Mouse (Mus musculus) embryonic facial prominence, embryonic 14.5 days (tissue): ENCODE results near the gene Bhlha9. TPM values are rescaled to one million over a fixed set of nuclear protein-coding genes. Genes with fewer than 3 reads are reported as not detected.
"Not testable (repeated sequence)": the region's sequence is repeated elsewhere in the genome, so short reads cannot be mapped to it uniquely, and the experiment has no call there.

Experiments used
- ATAC-seq: fragments of 200-750 bp; cut with Nextera tagmentation; 2 replicates; pipeline ENCODE4 v1.8.0; 2017; ENCODE audit warnings: low read depth, moderate number of reproducible peaks, moderate TSS enrichment
- DNase-seq: peaks from one replicate; pipeline ENCODE4 v3.0.0-alpha.2; 2015; ENCODE audit warnings: low spot score
- H3K27ac ChIP-seq: fragments of 300-500 bp; sonication (generic); replicated peaks from 2 replicates; pipeline ENCODE4 v1.5.1; 2014; ENCODE audit warnings: low read depth, mild to moderate bottlenecking, low read length, moderate library complexity
- H3K27me3 ChIP-seq: fragments of 300-500 bp; sonication (generic); replicated peaks from 2 replicates; pipeline ENCODE4 v1.6.1; 2014; ENCODE audit warnings: low read length; ENCODE audit not compliant: control insufficient read depth, insufficient read depth
- H3K36me3 ChIP-seq: fragments of 300-500 bp; sonication (generic); 2 replicates; pipeline ENCODE4 v1.6.1; 2014; ENCODE audit warnings: low read length, mixed read lengths; ENCODE audit not compliant: control insufficient read depth, insufficient read depth
- H3K4me1 ChIP-seq: fragments of 300-500 bp; sonication (generic); 2 replicates; pipeline ENCODE4 v1.6.1; 2014; ENCODE audit warnings: antibody characterized with exemption, low read length; ENCODE audit not compliant: control insufficient read depth, insufficient read depth
- H3K4me2 ChIP-seq: fragments of 300-500 bp; sonication (generic); 2 replicates; pipeline ENCODE4 v1.6.1; 2014; ENCODE audit warnings: low read depth, mild to moderate bottlenecking, low read length, moderate library complexity, mixed read lengths
- H3K4me3 ChIP-seq: fragments of 300-500 bp; sonication (generic); 2 replicates; pipeline ENCODE4 v1.5.1; 2014; ENCODE audit warnings: low read depth, mild to moderate bottlenecking, low read length
- H3K9ac ChIP-seq: fragments of 300-500 bp; sonication (generic); 2 replicates; pipeline ENCODE4 v1.6.1; 2014; ENCODE audit warnings: low read depth, mild to moderate bottlenecking, low read length, moderate library complexity, mixed read lengths
- H3K9me3 ChIP-seq: fragments of 300-500 bp; sonication (generic); 2 replicates; pipeline ENCODE4 v1.6.1; 2016; ENCODE audit warnings: low read length; ENCODE audit not compliant: control insufficient read depth
- WGBS: fragments of 180-500 bp; shearing (Covaris S2); extraction: QIAGEN DNeasy Blood & Tissue Kit; methylation state at CpG from one replicate; pipeline ENCODE4 v1.1.7; 2014; 5-methylcytosine and 5-hydroxymethylcytosine counted together
- polyA plus RNA-seq: library from polyadenylated mRNA; unstranded; fragments of >200 nt; fragmentation: Nextera tagmentation; extraction: Ambion mirVana; gene quantifications from 2 replicates; pipeline ENCODE4 v1.2.1, GENCODE M21; 2014

The Bhlha9 gene
- polyA plus RNA-seq, 1 experiment from 2014 or later: 0.14 TPM

GRCm38 (mm10) chr11:76672561-76673384 is 503 bp downstream of the Bhlha9 start:
- DNase-seq (no peak), ATAC-seq (no peak)
- H3K4me3 ChIP-seq: peak overlapping the region; percentile 43
- no peak overlapping the region for H3K27ac ChIP-seq
- peak overlapping the region; percentile 77 for H3K4me2 ChIP-seq
- peak overlapping the region; percentile 61 for H3K9ac ChIP-seq
- no peaks in the 10 kb centered on the region for H3K36me3 ChIP-seq
- WGBS: 2% methylated on average over 44 of the region's 64 CpGs
- no peaks in the 10 kb centered on the region for H3K9me3 ChIP-seq
- H3K27me3 ChIP-seq: peaks cover 51% of the 10 kb centered on the region
- peaks cover 12% of the 10 kb centered on the region; the same call in 1 of the 2 replicates for H3K4me1 ChIP-seq

DNA sequence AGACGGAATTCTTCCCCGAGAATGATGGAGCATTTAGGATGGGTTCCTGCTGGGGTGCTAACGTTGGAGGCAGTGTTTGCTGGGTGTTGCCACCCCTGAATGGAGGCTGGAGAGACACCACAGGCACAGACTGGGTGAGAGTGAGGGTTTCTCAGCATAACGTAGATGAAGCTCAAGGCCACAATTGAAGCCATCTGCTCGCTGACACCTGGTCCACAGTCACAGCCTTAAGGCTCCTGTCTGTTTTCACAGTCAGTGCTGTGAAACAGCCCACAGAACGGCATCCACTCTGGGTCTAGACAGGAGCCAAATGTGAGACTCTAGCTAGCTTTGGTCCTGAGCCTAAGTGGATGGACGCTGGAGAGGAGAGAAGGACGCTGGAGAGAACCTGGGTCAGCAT is 1.9 kb downstream of the Bhlha9 start:
- WGBS: 44% methylated on average over 8 of the region's 8 CpGs
- Histone ChIP-seq H3K4me1 (peaks cover 12% of the 10 kb centered on the region; the same call in 1 of the 2 replicates), H3K27me3 (peaks cover 49% of the 10 kb centered on the region), H3K4me3 (no peak overlapping the region), H3K9me3 (no peaks in the 10 kb centered on the region), H3K9ac (no peak overlapping the region), H3K4me2 (no peak overlapping the region), H3K36me3 (no peaks in the 10 kb centered on the region), H3K27ac (no peak overlapping the region)
- no peak for ATAC-seq
- DNase-seq: no peak

DNA sequence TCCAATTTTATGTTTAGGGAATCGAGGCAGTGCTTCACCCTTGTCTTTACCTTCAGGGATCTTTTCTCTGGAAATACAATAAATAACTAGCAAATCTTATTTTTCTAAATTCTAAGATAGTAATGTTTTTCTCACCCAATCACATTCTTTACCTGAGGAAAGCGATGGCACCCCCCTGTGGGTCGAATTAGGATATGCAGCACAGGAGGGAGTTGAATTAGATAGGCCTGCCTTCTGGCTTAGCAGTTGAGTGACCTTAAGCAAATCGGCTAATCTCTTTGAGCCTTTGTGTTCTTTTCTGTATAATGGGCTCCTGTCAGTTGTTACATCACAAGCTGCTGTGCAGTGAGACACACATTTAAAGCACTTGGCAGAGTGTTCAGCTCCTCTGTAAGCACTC is 2.4 kb downstream of the Bhlha9 start:
- Histone ChIP-seq H3K4me1 (peaks cover 12% of the 10 kb centered on the region; the same call in 1 of the 2 replicates), H3K9ac (no peak overlapping the region), H3K4me2 (no peak overlapping the region), H3K9me3 (no peaks in the 10 kb centered on the region), H3K27ac (no peak overlapping the region), H3K4me3 (no peak overlapping the region), H3K27me3 (peaks cover 49% of the 10 kb centered on the region), H3K36me3 (no peaks in the 10 kb centered on the region)
- no peak for DNase-seq
- no peak for ATAC-seq
- 37% methylated on average over 4 of the region's 4 CpGs for WGBS

- not testable (repeated sequence) for H3K4me2 ChIP-seq, ATAC-seq, H3K36me3 ChIP-seq, H3K27ac ChIP-seq, H3K4me1 ChIP-seq, H3K9ac ChIP-seq, H3K4me3 ChIP-seq, H3K27me3 ChIP-seq, H3K9me3 ChIP-seq
- 23% methylated on average over 7 of the region's 8 CpGs for WGBS
- DNase-seq: peak; percentile 20
Measured at GRCm38 (mm10) chr11:76679508-76679907, 7.2 kb downstream of the Bhlha9 start, which contains the start of gene Trarg1. TSS of gene Trarg1 (plus strand) at chr11:76679808.

GRCm38 (mm10) chr11:76685604-76686003 is 13.3 kb downstream of the Bhlha9 start:
- Histone ChIP-seq H3K36me3 (no peaks in the 10 kb centered on the region), H3K4me3 (no peak overlapping the region), H3K4me2 (no peak overlapping the region), H3K9ac (no peak overlapping the region), H3K9me3 (no peaks in the 10 kb centered on the region), H3K27me3 (no peaks in the 10 kb centered on the region), H3K4me1 (no peaks in the 10 kb centered on the region), H3K27ac (no peak overlapping the region)
- DNase-seq: no peak
- 57% methylated on average over 2 of the region's 2 CpGs for WGBS
- no peak for ATAC-seq

GRCm38 (mm10) chr11:76692096-76692495 is 19.8 kb downstream of the Bhlha9 start:
- H3K9me3 ChIP-seq: no peaks in the 10 kb centered on the region
- H3K4me2 ChIP-seq: no peak overlapping the region
- no peak for DNase-seq
- no peak overlapping the region for H3K4me3 ChIP-seq
- ATAC-seq: no peak
- no peaks in the 10 kb centered on the region for H3K36me3 ChIP-seq
- H3K27ac ChIP-seq: no peak overlapping the region
- no peaks in the 10 kb centered on the region for H3K27me3 ChIP-seq
- H3K9ac ChIP-seq: no peak overlapping the region
- H3K4me1 ChIP-seq: no peaks in the 10 kb centered on the region
- WGBS: 76% methylated on average over 3 of the region's 3 CpGs

- Histone ChIP-seq H3K4me2 (no peak overlapping the region), H3K27ac (no peak overlapping the region), H3K9ac (no peak overlapping the region), H3K4me1 (no peaks in the 10 kb centered on the region), H3K27me3 (no peaks in the 10 kb centered on the region), H3K36me3 (no peaks in the 10 kb centered on the region), H3K4me3 (no peak overlapping the region), H3K9me3 (no peaks in the 10 kb centered on the region)
- 62% methylated on average over 6 of the region's 6 CpGs for WGBS
- no peak for DNase-seq
- no peak for ATAC-seq
Measured at GRCm38 (mm10) chr11:76695810-76696209, 23.5 kb downstream of the Bhlha9 start.

DNA sequence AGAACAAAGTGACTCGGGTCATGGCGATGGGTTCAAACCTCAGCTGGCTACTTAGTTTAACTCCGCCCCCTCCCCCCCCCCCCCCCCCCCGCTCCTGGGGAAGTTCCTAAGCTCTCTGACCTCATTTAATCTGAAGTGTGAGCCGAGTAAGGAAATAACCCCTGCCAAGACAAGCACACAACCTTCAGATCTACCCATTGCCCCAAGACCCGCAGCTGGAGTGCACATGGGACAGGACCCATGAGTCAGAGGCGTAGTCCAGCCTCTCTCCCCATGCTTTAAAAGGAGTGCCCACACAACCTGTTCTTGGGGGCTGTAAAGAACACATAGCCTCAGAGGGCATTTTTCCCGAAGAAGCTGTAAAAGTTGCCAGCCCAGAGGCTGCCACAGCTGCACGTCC is 27.4 kb downstream of the Bhlha9 start:
- Histone ChIP-seq H3K4me3 (no peak overlapping the region), H3K27ac (no peak overlapping the region), H3K27me3 (no peaks in the 10 kb centered on the region), H3K4me2 (no peak overlapping the region), H3K4me1 (no peaks in the 10 kb centered on the region), H3K9me3 (no peaks in the 10 kb centered on the region), H3K9ac (no peak overlapping the region), H3K36me3 (no peaks in the 10 kb centered on the region)
- ATAC-seq: no peak
- 67% methylated on average over 4 of the region's 9 CpGs for WGBS
- DNase-seq: no peak

DNA sequence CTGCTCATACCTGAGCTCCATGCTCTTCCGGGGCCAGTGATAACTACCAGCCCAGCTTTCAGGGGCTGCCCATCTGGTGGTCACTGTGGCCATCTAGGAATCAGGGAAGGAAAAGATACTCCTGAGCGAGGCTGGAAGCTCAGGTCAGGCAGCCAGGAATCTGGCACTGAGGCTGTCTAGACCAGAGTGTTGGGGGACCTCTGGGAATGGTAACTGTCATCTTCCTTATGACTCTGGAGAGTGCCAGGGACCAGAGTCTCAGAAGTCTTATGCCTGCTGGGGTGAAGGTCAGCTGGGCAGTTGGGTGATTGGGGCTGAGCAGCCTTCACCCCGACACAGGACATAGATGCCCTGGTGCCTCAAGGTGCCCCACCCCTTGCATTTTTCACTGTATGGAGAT is 35.4 kb downstream of the Bhlha9 start:
- no peaks in the 10 kb centered on the region for H3K27me3 ChIP-seq
- WGBS: 70% methylated on average over 3 of the region's 3 CpGs
- no peaks in the 10 kb centered on the region for H3K36me3 ChIP-seq
- H3K4me2 ChIP-seq: no peak overlapping the region
- no peak for DNase-seq
- H3K9me3 ChIP-seq: peaks cover 10% of the 10 kb centered on the region; the same call in 1 of the 2 replicates
- H3K4me1 ChIP-seq: peaks cover 11% of the 10 kb centered on the region; the same call in 1 of the 2 replicates
- H3K27ac ChIP-seq: no peak overlapping the region
- no peak overlapping the region for H3K9ac ChIP-seq
- H3K4me3 ChIP-seq: no peak overlapping the region
- ATAC-seq: no peak
